Mouse (Mus musculus): ENCODE results near the gene Katnb1. TPM values are rescaled to one million over a fixed set of nuclear protein-coding genes. Genes with fewer than 3 reads are reported as not detected.

Katnb1 gene
- polyA plus RNA-seq, 1 experiment from 2014 or later: 14.8 TPM

DNA sequence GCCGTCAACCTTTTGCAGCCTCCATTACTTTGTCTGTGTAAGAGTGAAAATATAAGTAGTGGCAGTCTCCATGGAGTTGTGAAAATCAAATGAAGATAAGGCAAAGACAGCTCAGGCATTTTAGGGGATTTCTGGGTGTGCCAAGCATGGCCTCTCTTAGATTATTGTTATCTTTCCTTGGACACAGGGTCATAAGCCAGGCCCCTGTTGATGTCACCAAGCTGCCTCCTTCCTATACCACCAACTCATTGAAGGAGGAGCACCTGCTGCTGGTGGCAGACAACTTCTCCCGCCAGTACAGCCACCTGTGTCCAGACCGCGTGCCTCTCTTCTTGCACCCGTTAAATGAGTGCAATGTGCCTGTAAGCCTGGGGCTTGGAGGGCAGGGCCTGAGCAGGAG is 24.6 kb upstream of the Katnb1 start:
- 30% methylated on average over 5 of the region's 5 CpGs for WGBS (ENCODE audit: insufficient replicate concordance)
- H3K27me3 ChIP-seq: no peaks in the 10 kb centered on the region
- H3K36me3 ChIP-seq: no peaks in the 10 kb centered on the region
- peak; percentile 58 for DNase-seq
- ATAC-seq (ENCODE audit: low read depth): peak; percentile 85
- peak overlapping the region; percentile 23 for H3K27ac ChIP-seq
- H3K9ac ChIP-seq: no peak overlapping the region; the same call in 1 of the 2 replicates
- H3K9me3 ChIP-seq (replicated peaks): no peaks in the 10 kb centered on the region
- no peak overlapping the region for H3K4me3 ChIP-seq (replicated peaks)
- H3K4me2 ChIP-seq: peak overlapping the region; percentile 41
- H3K4me1 ChIP-seq (replicated peaks): peaks cover 57% of the 10 kb centered on the region

DNA sequence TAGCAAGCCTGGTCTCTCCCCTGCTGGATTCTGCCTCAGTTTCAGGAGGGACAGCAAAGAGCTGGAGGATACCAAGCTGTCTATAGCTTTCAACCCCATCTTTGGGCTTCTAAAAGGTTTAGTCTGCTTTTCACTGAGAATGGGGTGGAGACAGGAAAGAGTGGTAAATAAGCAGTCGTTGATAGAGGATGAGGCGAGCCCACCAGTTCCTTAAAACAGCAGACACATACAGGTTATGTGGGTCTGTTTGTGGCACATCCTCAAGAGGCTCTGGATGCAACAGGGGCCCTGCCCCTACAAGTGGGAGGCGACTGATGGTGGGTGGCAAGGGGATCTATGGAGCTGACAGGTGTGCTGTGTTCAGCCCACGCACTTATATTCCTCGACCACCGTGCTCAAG is 22.3 kb upstream of the Katnb1 start:
- DNase-seq (no peak), ATAC-seq (ENCODE audit: low read depth) (no peak)
- WGBS (ENCODE audit: insufficient replicate concordance): 17% methylated on average over 6 of the region's 6 CpGs
- Histone ChIP-seq H3K27me3 (no peaks in the 10 kb centered on the region), H3K4me1 (replicated peaks) (peaks cover 57% of the 10 kb centered on the region), H3K4me2 (no peak overlapping the region), H3K9ac (no peak overlapping the region), H3K4me3 (replicated peaks) (no peak overlapping the region), H3K27ac (peak overlapping the region; percentile 13; the same call in 1 of the 2 replicates), H3K9me3 (replicated peaks) (no peaks in the 10 kb centered on the region), H3K36me3 (no peaks in the 10 kb centered on the region)

- H3K27ac ChIP-seq: peak overlapping the region; percentile 32; the same call in 1 of the 2 replicates
- no peaks in the 10 kb centered on the region for H3K9me3 ChIP-seq (replicated peaks)
- DNase-seq (no peak), ATAC-seq (ENCODE audit: low read depth) (no peak)
- no peaks in the 10 kb centered on the region for H3K36me3 ChIP-seq
- H3K4me2 ChIP-seq: no peak overlapping the region
- peaks cover 48% of the 10 kb centered on the region for H3K4me1 ChIP-seq (replicated peaks)
- H3K9ac ChIP-seq: no peak overlapping the region
- no peaks in the 10 kb centered on the region for H3K27me3 ChIP-seq
- 34% methylated on average over 6 of the region's 6 CpGs for WGBS (ENCODE audit: insufficient replicate concordance)
- H3K4me3 ChIP-seq (replicated peaks): no peak overlapping the region
Measured at GRCm38 (mm10) chr8:95059812-95060533, 21.0 kb upstream of the Katnb1 start.

DNA sequence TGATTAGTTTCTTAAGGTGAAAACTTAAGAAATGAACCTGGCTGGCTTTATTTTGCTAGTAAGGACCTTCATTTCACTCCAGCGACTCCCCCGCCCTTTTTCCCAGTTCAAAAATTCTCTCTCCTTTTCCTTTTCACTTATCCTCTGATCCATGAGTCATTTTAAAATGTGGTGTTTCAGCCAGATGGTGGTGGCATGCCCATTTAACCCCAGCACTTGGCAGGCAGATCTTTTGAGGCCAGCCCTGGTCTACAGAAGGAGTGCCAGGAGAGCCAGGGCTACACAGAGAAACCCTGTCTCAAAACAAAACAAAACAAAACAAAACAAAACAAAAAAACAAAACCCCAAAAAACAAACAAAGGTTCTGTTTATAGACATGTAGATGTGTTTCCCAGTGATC is 16.5 kb upstream of the Katnb1 start:
- WGBS (ENCODE audit: insufficient replicate concordance): 49% methylated on average over 2 of the region's 2 CpGs
- no peak overlapping the region for H3K27ac ChIP-seq
- no peak overlapping the region for H3K4me3 ChIP-seq (replicated peaks)
- H3K36me3 ChIP-seq: no peaks in the 10 kb centered on the region
- peaks cover 11% of the 10 kb centered on the region for H3K4me1 ChIP-seq (replicated peaks)
- no peak for ATAC-seq (ENCODE audit: low read depth)
- DNase-seq: no peak
- H3K4me2 ChIP-seq: no peak overlapping the region
- no peaks in the 10 kb centered on the region for H3K9me3 ChIP-seq (replicated peaks)
- no peak overlapping the region for H3K9ac ChIP-seq
- no peaks in the 10 kb centered on the region for H3K27me3 ChIP-seq

DNA sequence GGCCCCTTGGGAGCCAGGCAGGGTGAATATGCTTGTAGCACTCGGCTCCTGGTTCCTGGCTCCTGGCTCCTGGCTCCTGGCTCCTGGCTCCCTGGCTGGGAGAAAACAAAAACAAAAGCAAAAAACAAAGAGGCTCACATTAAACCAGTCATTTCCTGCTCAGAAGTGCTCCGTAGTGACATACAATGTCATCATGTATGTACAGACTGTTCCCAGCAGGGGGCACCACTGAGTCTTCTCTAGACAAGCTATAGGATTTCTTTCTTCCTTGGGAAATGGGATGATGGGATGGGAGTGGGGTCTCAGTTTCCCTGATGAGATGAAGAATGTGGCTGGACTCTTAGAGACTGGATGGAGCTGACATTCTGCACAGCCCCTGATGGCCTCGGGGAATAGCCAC is 13.4 kb upstream of the Katnb1 start:
- Histone ChIP-seq H3K27me3 (no peaks in the 10 kb centered on the region), H3K4me3 (replicated peaks) (no peak overlapping the region), H3K4me2 (no peak overlapping the region), H3K27ac (no peak overlapping the region), H3K36me3 (no peaks in the 10 kb centered on the region), H3K4me1 (replicated peaks) (0 out of 2 replicates have a peak, but pooled peaks cover 3% of the 10 kb centered on the region), H3K9me3 (replicated peaks) (no peaks in the 10 kb centered on the region), H3K9ac (no peak overlapping the region)
- DNase-seq (peak; percentile 54), ATAC-seq (ENCODE audit: low read depth) (no peak)
- 40% methylated on average over 3 of the region's 3 CpGs for WGBS (ENCODE audit: insufficient replicate concordance)

DNA sequence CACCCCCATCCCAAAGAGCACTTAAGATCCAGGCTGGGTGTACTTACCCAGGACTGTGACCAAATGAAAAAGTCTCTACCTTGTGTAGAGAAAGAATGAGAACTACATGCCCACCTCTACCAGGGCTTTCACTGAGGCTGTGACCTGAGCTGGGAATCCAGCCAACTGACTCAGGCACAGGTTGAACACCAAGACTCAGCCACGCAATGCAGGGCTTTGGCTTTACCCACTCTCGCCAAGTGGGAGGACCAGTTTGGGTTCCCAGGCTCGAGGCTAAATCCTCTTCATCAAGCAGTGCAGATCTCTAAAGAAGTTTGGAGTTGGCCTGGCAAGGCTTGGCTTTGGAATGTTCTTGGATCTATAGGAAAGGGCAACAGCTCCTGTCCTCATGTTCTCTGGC is 5.5 kb upstream of the Katnb1 start:
- H3K4me3 ChIP-seq (replicated peaks): no peak overlapping the region
- no peaks in the 10 kb centered on the region for H3K27me3 ChIP-seq
- no peak overlapping the region for H3K9ac ChIP-seq
- H3K4me2 ChIP-seq: no peak overlapping the region
- no peak overlapping the region for H3K27ac ChIP-seq
- no peaks in the 10 kb centered on the region for H3K9me3 ChIP-seq (replicated peaks)
- 57% methylated on average over 3 of the region's 3 CpGs for WGBS (ENCODE audit: insufficient replicate concordance)
- H3K4me1 ChIP-seq (replicated peaks): peaks cover 14% of the 10 kb centered on the region
- no peak for DNase-seq
- no peaks in the 10 kb centered on the region for H3K36me3 ChIP-seq
- ATAC-seq (ENCODE audit: low read depth): no peak

DNA sequence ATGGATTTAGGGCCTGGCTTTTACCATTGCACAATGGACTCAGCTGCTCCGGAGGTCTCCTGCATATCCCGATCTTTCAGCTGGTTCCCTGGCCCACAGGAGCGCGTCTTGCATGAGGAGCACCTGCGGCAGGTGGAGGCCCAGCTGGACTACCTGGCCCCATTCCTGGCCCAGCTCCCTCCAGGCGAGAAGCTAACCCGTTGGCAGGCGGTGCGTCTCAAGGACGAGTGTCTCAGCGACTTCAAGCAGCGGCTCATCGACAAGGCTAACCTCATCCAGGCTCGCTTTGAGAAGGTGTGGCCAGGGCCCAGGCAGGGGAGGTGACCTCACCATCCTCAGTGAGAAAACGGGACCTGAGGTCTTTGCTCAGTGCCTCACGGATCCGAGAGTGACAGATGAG is 4.8 kb upstream of the Katnb1 start:
- Histone ChIP-seq H3K4me1 (replicated peaks) (peaks cover 14% of the 10 kb centered on the region), H3K27me3 (no peaks in the 10 kb centered on the region), H3K4me3 (replicated peaks) (no peak overlapping the region), H3K36me3 (no peaks in the 10 kb centered on the region), H3K9ac (no peak overlapping the region), H3K27ac (no peak overlapping the region), H3K9me3 (replicated peaks) (no peaks in the 10 kb centered on the region), H3K4me2 (no peak overlapping the region)
- DNase-seq: no peak
- WGBS (ENCODE audit: insufficient replicate concordance): 70% methylated on average over 17 of the region's 17 CpGs
- no peak for ATAC-seq (ENCODE audit: low read depth)

GRCm38 (mm10) chr8:95078055-95078454 is 2.9 kb upstream of the Katnb1 start:
- Histone ChIP-seq H3K4me3 (replicated peaks) (no peak overlapping the region), H3K4me2 (no peak overlapping the region), H3K4me1 (replicated peaks) (peaks cover 30% of the 10 kb centered on the region), H3K36me3 (no peaks in the 10 kb centered on the region), H3K9me3 (replicated peaks) (no peaks in the 10 kb centered on the region), H3K27ac (no peak overlapping the region), H3K9ac (no peak overlapping the region), H3K27me3 (no peaks in the 10 kb centered on the region)
- WGBS (ENCODE audit: insufficient replicate concordance): 71% methylated on average over 3 of the region's 3 CpGs
- DNase-seq (no peak), ATAC-seq (ENCODE audit: low read depth) (no peak)

DNA sequence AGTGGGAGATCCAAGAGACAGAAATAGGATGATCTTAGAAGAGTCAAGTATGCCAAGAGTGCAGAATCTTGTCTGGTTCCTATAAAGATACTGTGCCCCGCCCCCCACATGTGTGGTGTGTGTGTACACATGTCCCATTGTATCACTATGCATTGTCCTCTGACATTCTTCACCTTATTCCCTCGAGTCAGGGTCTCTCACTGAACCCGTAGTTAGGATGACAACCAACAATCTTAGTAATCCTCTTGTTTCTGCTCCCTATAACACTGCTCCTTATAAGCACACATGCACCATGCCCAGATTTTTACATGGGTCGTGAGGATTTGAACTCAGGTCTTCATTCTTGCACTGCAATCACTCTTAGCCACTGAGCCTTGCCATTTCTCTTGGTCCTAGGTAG is 1.7 kb upstream of the Katnb1 start:
- Histone ChIP-seq H3K36me3 (peaks cover 6% of the 10 kb centered on the region; the same call in 1 of the 2 replicates), H3K27me3 (no peaks in the 10 kb centered on the region), H3K4me1 (replicated peaks) (peaks cover 31% of the 10 kb centered on the region), H3K9me3 (replicated peaks) (no peaks in the 10 kb centered on the region), H3K9ac (peak overlapping the region; percentile 83; the same call in 1 of the 2 replicates), H3K27ac (no peak overlapping the region), H3K4me3 (replicated peaks) (peak overlapping the region; percentile 88; the same call in 1 of the 2 replicates), H3K4me2 (peak overlapping the region; percentile 82)
- no peak for ATAC-seq (ENCODE audit: low read depth)
- no peak for DNase-seq
- WGBS (ENCODE audit: insufficient replicate concordance): 74% methylated on average over 4 of the region's 4 CpGs

- DNase-seq: peak; percentile 42
- H3K27me3 ChIP-seq: no peaks in the 10 kb centered on the region
- H3K4me1 ChIP-seq (replicated peaks): peaks cover 49% of the 10 kb centered on the region
- H3K9ac ChIP-seq: peak overlapping the region; percentile 86
- no peaks in the 10 kb centered on the region for H3K9me3 ChIP-seq (replicated peaks)
- ATAC-seq (ENCODE audit: low read depth): no peak
- H3K27ac ChIP-seq: peak overlapping the region; percentile 69
- WGBS (ENCODE audit: insufficient replicate concordance): 2% methylated on average over 11 of the region's 11 CpGs
- peak overlapping the region; percentile 89 for H3K4me2 ChIP-seq
- H3K4me3 ChIP-seq (replicated peaks): peak overlapping the region; percentile 88
- H3K36me3 ChIP-seq: peaks cover 9% of the 10 kb centered on the region; the same call in 1 of the 2 replicates
Measured at GRCm38 (mm10) chr8:95081650-95082049, 664 bp downstream of the Katnb1 start.

- DNase-seq (no peak), ATAC-seq (ENCODE audit: low read depth) (no peak)
- Histone ChIP-seq H3K9ac (no peak overlapping the region), H3K27me3 (no peaks in the 10 kb centered on the region), H3K4me1 (replicated peaks) (peaks cover 46% of the 10 kb centered on the region), H3K36me3 (peaks cover 28% of the 10 kb centered on the region), H3K4me2 (no peak overlapping the region), H3K27ac (no peak overlapping the region), H3K4me3 (replicated peaks) (no peak overlapping the region), H3K9me3 (replicated peaks) (no peaks in the 10 kb centered on the region)
- WGBS (ENCODE audit: insufficient replicate concordance): 81% methylated on average over 4 of the region's 4 CpGs
Measured at GRCm38 (mm10) chr8:95084261-95084660, 3.3 kb downstream of the Katnb1 start.

Data from liver, embryonic 13.5 days (tissue).